Mouse (Mus musculus): ENCODE measurements around the gene Ephb1.

DNA sequence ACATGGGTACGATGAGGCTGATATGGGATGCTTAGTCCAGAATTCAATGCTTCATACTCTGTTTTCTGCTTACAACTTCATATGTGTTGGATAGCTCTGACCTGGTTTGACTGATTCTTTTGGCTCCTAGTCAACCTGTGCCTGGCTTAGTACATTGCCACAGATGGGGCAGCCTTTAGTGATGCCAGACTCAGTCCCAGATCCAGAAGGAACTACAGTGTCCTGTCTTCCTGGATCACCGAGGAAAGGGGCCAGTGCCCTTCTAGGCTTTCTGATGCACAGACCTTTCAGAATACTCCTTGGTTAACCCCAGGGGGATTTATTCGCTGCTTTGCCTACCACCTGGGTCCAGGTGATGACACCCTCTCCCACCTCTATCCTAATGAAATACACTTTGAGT is 66.1 kb downstream of the Ephb1 start:
- TF ChIP-seq CTCF (conservative IDR thresholded peaks at IDR 0.05; ENCODE audit: low read length) (no peak), NANOG (IDR thresholded peaks at IDR 0.05; ENCODE audit: borderline replicate concordance, low read length) (no peak), POU5F1 (IDR thresholded peaks at IDR 0.05; ENCODE audit: borderline replicate concordance, low read length) (no peak)

Measured in E14TG2a.4 (cell line).